Mouse (Mus musculus) frontal cortex, postnatal 36 days (tissue): ENCODE data around the gene Cmtm4.
"Not testable (repeated sequence)": the region's sequence is repeated elsewhere in the genome, so short reads cannot be mapped to it uniquely, and the experiment has no call there.

Source experiments
- DNase-seq, 2 experiments: peaks; one replicate each; pipeline ENCODE4 v3.0.0; 2022; ENCODE audit warnings: low spot score in 2 of 2

The Cmtm4 gene

GRCm38 (mm10) chr8:104339229-104339982, 56.2 kb downstream of the Cmtm4 start, which contains the start of gene Cmtm3:
Gene Cmtm3, plus strand, starts transcription at chr8:104339410.
- DNase-seq, result no peak

GRCm38 (mm10) chr8:104337890-104338289, 57.7 kb downstream of the Cmtm4 start:
- no peak for DNase-seq

- no peak for DNase-seq
Observed at GRCm38 (mm10) chr8:104336806-104337205, 58.8 kb downstream of the Cmtm4 start.

GRCm38 (mm10) chr8:104334196-104334595, 61.4 kb downstream of the Cmtm4 start:
- no peak for DNase-seq

GRCm38 (mm10) chr8:104333786-104334185, 61.8 kb downstream of the Cmtm4 start:
- no peak for DNase-seq

GRCm38 (mm10) chr8:104332665-104333631, 62.7 kb downstream of the Cmtm4 start:
- DNase-seq, result no peak

GRCm38 (mm10) chr8:104321930-104322329, 73.7 kb downstream of the Cmtm4 start, which contains the start of gene Cmtm2b:
Gene Cmtm2b, plus strand, starts transcription at chr8:104322230.
- DNase-seq, result not testable (repeated sequence)

GRCm38 (mm10) chr8:104321267-104321666, 74.3 kb downstream of the Cmtm4 start, which contains the start of gene Gm11020:
Gene Gm11020, plus strand, starts transcription at chr8:104321567.
- not testable (repeated sequence) for DNase-seq

GRCm38 (mm10) chr8:104313311-104313710, 82.3 kb downstream of the Cmtm4 start:
- peak in 1 of 2 experiments; percentile 6 for DNase-seq

- peak in 1 of 2 experiments; percentile 16 for DNase-seq
Observed at GRCm38 (mm10) chr8:104312023-104312422, 83.6 kb downstream of the Cmtm4 start.

GRCm38 (mm10) chr8:104309441-104310155, 86.0 kb downstream of the Cmtm4 start, which contains the start of the genes Gm45711 and Cmtm1:
Gene Gm45711, minus strand, starts transcription at chr8:104310081.
Gene Cmtm1, minus strand, starts transcription at chr8:104310145.
- not testable (repeated sequence) for DNase-seq

- not testable (repeated sequence) for DNase-seq
Observed at GRCm38 (mm10) chr8:104308341-104308740, 87.3 kb downstream of the Cmtm4 start.

GRCm38 (mm10) chr8:104304962-104305361, 90.6 kb downstream of the Cmtm4 start:
- no peak for DNase-seq

- not testable (repeated sequence) for DNase-seq
Observed at GRCm38 (mm10) chr8:104302536-104302935, 93.1 kb downstream of the Cmtm4 start.

- DNase-seq, result not testable (repeated sequence)
Observed at GRCm38 (mm10) chr8:104301577-104301976, 94.0 kb downstream of the Cmtm4 start.
